Mouse (Mus musculus): ENCODE measurements around the gene Esd.

Esd gene

GRCm38 (mm10) chr14:74797386-74798062, 65.4 kb downstream of the Esd start:
- no peak for DNase-seq

- DNase-seq: no peak
Observed at GRCm38 (mm10) chr14:74798063-74798890, 66.2 kb downstream of the Esd start.
